Mouse (Mus musculus) pancreas, adult 10 weeks (tissue): ENCODE results near the gene Pilrb2. TPM values are rescaled to one million over a fixed set of nuclear protein-coding genes. Genes with fewer than 3 reads are reported as not detected.

Experiments
- polyA plus RNA-seq: library from polyadenylated mRNA; stranded (reverse); fragments of 350-450 nt; fragmentation: Illumina TruSeq; extraction: RNeasy Lipid Tissue Mini Kit (QIAGEN cat#74804); gene quantifications from one replicate; pipeline ENCODE4 v1.2.3, GENCODE M21; 2015; ENCODE audit warnings: low read depth, low replicate concordance; ENCODE audit not compliant: insufficient read depth

Gene Pilrb2
- polyA plus RNA-seq: not detected

GRCm38 (mm10) chr5:137871644-137872380, at the start of gene Pilrb2:
TSS of gene Pilrb2 (minus strand) at chr5:137871815.

GRCm38 (mm10) chr5:137857960-137858710, 13.5 kb downstream of the Pilrb2 start, which contains the start of gene Pilrb1:
TSS of gene Pilrb1 (minus strand) at chr5:137858106.

GRCm38 (mm10) chr5:137835966-137836520, 35.6 kb downstream of the Pilrb2 start, which contains the start of gene Pilra:
TSS of gene Pilra (minus strand) at chr5:137836281.

Other genes with a start within 250 kb of the Pilrb2 start
- gene Fbxo24, start 242.8 kb downstream of the Pilrb2 start, polyA plus RNA-seq: not detected
- 5.2 TPM for gene Lrch4, start 242.7 kb downstream of the Pilrb2 start, polyA plus RNA-seq
- 8.8 TPM for gene Gm20605, start 242.6 kb downstream of the Pilrb2 start, polyA plus RNA-seq
- 41.3 TPM for gene Sap25, start 230.5 kb downstream of the Pilrb2 start, polyA plus RNA-seq
- 0.57 TPM for gene Irs3, start 226.1 kb downstream of the Pilrb2 start, polyA plus RNA-seq
- 3.9 TPM for gene Agfg2, start 187.1 kb downstream of the Pilrb2 start, polyA plus RNA-seq
- gene Nyap1, start 130.2 kb downstream of the Pilrb2 start, polyA plus RNA-seq: 1.2 TPM
- gene Tsc22d4, start 126.1 kb downstream of the Pilrb2 start, polyA plus RNA-seq: 16.1 TPM
- gene Ppp1r35, start 93.0 kb downstream of the Pilrb2 start, polyA plus RNA-seq: 6.1 TPM
- gene Mepce, start 84.2 kb downstream of the Pilrb2 start, polyA plus RNA-seq: 15.2 TPM
- gene Zcwpw1, start 84.0 kb downstream of the Pilrb2 start, polyA plus RNA-seq: 1.2 TPM
- gene Pilra, start 35.5 kb downstream of the Pilrb2 start, polyA plus RNA-seq: 2.6 TPM
- gene Pilrb1, start 13.7 kb downstream of the Pilrb2 start, polyA plus RNA-seq: not detected
- gene Cyp3a13, start 49.8 kb upstream of the Pilrb2 start, polyA plus RNA-seq: 1.7 TPM
- not detected for gene Gjc3, start 91.3 kb upstream of the Pilrb2 start, polyA plus RNA-seq
- 3.8 TPM for gene Azgp1, start 109.7 kb upstream of the Pilrb2 start, polyA plus RNA-seq
- not detected for gene Smok3a, start 149.4 kb upstream of the Pilrb2 start, polyA plus RNA-seq
- not detected for gene Smok3b, start 149.6 kb upstream of the Pilrb2 start, polyA plus RNA-seq
- gene Smok3c, start 181.4 kb upstream of the Pilrb2 start, polyA plus RNA-seq: not detected
- 2.7 TPM for gene Zkscan1, start 213.3 kb upstream of the Pilrb2 start, polyA plus RNA-seq
- gene Zscan21, start 245.1 kb upstream of the Pilrb2 start, polyA plus RNA-seq: 4.1 TPM